Comparison of ENCODE assay signal across 17 mouse cellular contexts in genomic region chr9:22047329-22047728, GRCm38 (mm10). TPM values are rescaled to one million over a fixed set of nuclear protein-coding genes. Genes with fewer than 3 reads are reported as not detected.
A peak's percentile ranks its signal among the peaks of the same experiment; 100 is the strongest.
DNase-seq lines count a peak whose midpoint lies in the region; ATAC-seq and TF ChIP-seq lines count a peak whose summit lies in the region.
"Had no signal": no experiment of that assay in that cellular context is flagged by ENCODE, and none has a peak within 500 bp of the region (broad histone marks: within the 10 kb centered on the region; RNA-seq: fewer than 3 reads in every experiment).

No protein-coding gene starts in this region.

- no peak overlapping the region for H3K4me3 ChIP-seq in forebrain, embryonic 12.5 days (replicated peaks)
- H3K4me3 ChIP-seq in forebrain, embryonic 10.5 days: no peak overlapping the region
- no peak overlapping the region for H3K4me3 ChIP-seq in hindbrain, embryonic 14.5 days (replicated peaks; ENCODE audit: low read length)
- no peak overlapping the region for H3K4me3 ChIP-seq in myocyte
- H3K4me3 ChIP-seq: heart, embryonic 15.5 days; intestine, embryonic 15.5 days had no signal

- H3K27me3 ChIP-seq in forebrain, embryonic 12.5 days: peaks cover 6% of the 10 kb centered on the region
- H3K27me3 ChIP-seq in forebrain, embryonic 10.5 days (ENCODE audit: poor library complexity, severe bottlenecking): peaks cover 38% of the 10 kb centered on the region
- H3K27me3 ChIP-seq in hindbrain, embryonic 14.5 days (ENCODE audit: control insufficient read depth, insufficient read depth, low read length): no peaks in the 10 kb centered on the region
- H3K27me3 ChIP-seq in myocyte (ENCODE audit: control insufficient read depth, insufficient read depth, insufficient read length): peaks cover 49% of the 10 kb centered on the region

- H3K27ac ChIP-seq in forebrain, embryonic 12.5 days: no peak overlapping the region
- no peak overlapping the region for H3K27ac ChIP-seq in forebrain, embryonic 10.5 days
- no peak overlapping the region for H3K27ac ChIP-seq in hindbrain, embryonic 14.5 days
- H3K27ac ChIP-seq: heart, embryonic 15.5 days; intestine, embryonic 15.5 days; kidney, postnatal 0 days; liver, embryonic 14.5 days had no signal

- no peak for TF ChIP-seq POLR2A in myocyte (IDR thresholded peaks at IDR 0.05; ENCODE audit: insufficient read length, low read depth)

- no peak overlapping the region for H3ac ChIP-seq in myocyte (ENCODE audit: control insufficient read depth, insufficient read length)

- 0 out of 2 replicates have a peak overlapping the region, but pooled peaks have one; percentile 1 for H3K4me2 ChIP-seq in forebrain, embryonic 12.5 days
- H3K4me2 ChIP-seq in hindbrain, embryonic 14.5 days (replicated peaks): peak overlapping the region; percentile 87
- H3K4me2 ChIP-seq in myocyte (ENCODE audit: low read depth): peak overlapping the region; percentile 27
- H3K4me2 ChIP-seq: heart, embryonic 15.5 days; intestine, embryonic 15.5 days had no signal

- no peak for ATAC-seq in forebrain, embryonic 12.5 days (ENCODE audit: low FRiP score)
- ATAC-seq in hindbrain, embryonic 14.5 days (ENCODE audit: low FRiP score): no peak
- no peak for ATAC-seq in granulocyte monocyte progenitor cell, adult 5-6 weeks (replicated peaks; ENCODE audit: poor library complexity, severe bottlenecking)
- ATAC-seq: intestine, embryonic 15.5 days had no signal

- peaks cover 50% of the 10 kb centered on the region for H3K4me1 ChIP-seq in forebrain, embryonic 12.5 days
- peaks cover 50% of the 10 kb centered on the region for H3K4me1 ChIP-seq in forebrain, embryonic 10.5 days
- peaks cover 38% of the 10 kb centered on the region for H3K4me1 ChIP-seq in hindbrain, embryonic 14.5 days (replicated peaks; ENCODE audit: control insufficient read depth, insufficient read depth, low read length)

- 0 out of 2 replicates have a peak, but pooled peaks cover 5% of the 10 kb centered on the region for H3K36me3 ChIP-seq in forebrain, embryonic 12.5 days (replicated peaks)
- no peaks in the 10 kb centered on the region; the same call in 1 of the 2 replicates for H3K36me3 ChIP-seq in forebrain, embryonic 10.5 days (replicated peaks)
- no peaks in the 10 kb centered on the region for H3K36me3 ChIP-seq in hindbrain, embryonic 14.5 days (replicated peaks; ENCODE audit: control insufficient read depth, insufficient read depth)
- H3K36me3 ChIP-seq in myocyte (ENCODE audit: control insufficient read depth, insufficient read depth): no peaks in the 10 kb centered on the region
- H3K36me3 ChIP-seq: G1E; heart, embryonic 15.5 days; intestine, embryonic 15.5 days had no signal

- WGBS in forebrain, embryonic 12.5 days: 63% methylated on average over 9 of the region's 9 CpGs
- WGBS in forebrain, embryonic 10.5 days: 71% methylated on average over 9 of the region's 9 CpGs
- 54% methylated on average over 9 of the region's 9 CpGs for WGBS in hindbrain, embryonic 14.5 days

- no peaks in the 10 kb centered on the region for H3K9me3 ChIP-seq in forebrain, embryonic 12.5 days
- H3K9me3 ChIP-seq in forebrain, embryonic 10.5 days: no peaks in the 10 kb centered on the region
- no peaks in the 10 kb centered on the region for H3K9me3 ChIP-seq in hindbrain, embryonic 14.5 days (ENCODE audit: control insufficient read depth, low read length)
- H3K9me3 ChIP-seq: heart, embryonic 15.5 days; intestine, embryonic 15.5 days had no signal

- H3K79me2 ChIP-seq in myocyte (ENCODE audit: control insufficient read depth, insufficient read depth): no peaks in the 10 kb centered on the region

- DNase-seq in forebrain, embryonic 10.5 days (ENCODE audit: extremely low spot score, low spot score): no peak
- peak; percentile 56 to 57 for DNase-seq in cerebellum, postnatal 14 days
- DNase-seq in hindbrain, embryonic 14.5 days (ENCODE audit: low spot score): no peak
- no peak for DNase-seq in right cerebral cortex, postnatal 10 days (ENCODE audit: low spot score in 2 of 2)
- no peak for DNase-seq in adrenal gland, adult 18-20 months (ENCODE audit: low spot score in 2 of 2)
- DNase-seq: lung, postnatal 14 days had no signal

- H3K9ac ChIP-seq in forebrain, embryonic 12.5 days: no peak overlapping the region
- H3K9ac ChIP-seq in hindbrain, embryonic 14.5 days: 0 out of 2 replicates have a peak overlapping the region, but pooled peaks have one; percentile 40
- H3K9ac ChIP-seq: heart, embryonic 15.5 days; intestine, embryonic 15.5 days; liver, embryonic 14.5 days had no signal

TF ChIP-seq in myocyte, 11 proteins besides CTCF, POLR2A, EP300 and RAD21:
- TF ChIP-seq TCF12 (IDR thresholded peaks at IDR 0.05; ENCODE audit: insufficient read depth, poor library complexity, severe bottlenecking) (no peak), REST (IDR thresholded peaks at IDR 0.05; ENCODE audit: insufficient read depth, insufficient read length) (no peak), MYOG (IDR thresholded peaks at IDR 0.05; ENCODE audit: control insufficient read depth in 1 of 3, insufficient read depth in 1 of 3, insufficient read length in 2 of 3, low read depth in 2 of 3) (no peak), MYOD1 (IDR thresholded peaks at IDR 0.05; ENCODE audit: control insufficient read depth in 1 of 3, insufficient read length in 2 of 3, low read depth in 2 of 3) (no peak), TCF3 (IDR thresholded peaks at IDR 0.05; ENCODE audit: insufficient read length, low read depth) (no peak), E2F4 (IDR thresholded peaks at IDR 0.05; ENCODE audit: insufficient read depth) (no peak), USF1 (IDR thresholded peaks at IDR 0.05; ENCODE audit: low read depth) (no peak), POLR2AphosphoS2 (IDR thresholded peaks at IDR 0.05; ENCODE audit: insufficient read length, low read depth) (no peak), MAX (IDR thresholded peaks at IDR 0.05; ENCODE audit: low read depth) (no peak), SRF (IDR thresholded peaks at IDR 0.05; ENCODE audit: control insufficient read depth, insufficient read length, low read depth) (no peak), CEBPB (IDR thresholded peaks at IDR 0.05; ENCODE audit: insufficient read depth, poor library complexity, severe bottlenecking) (no peak)
TF ChIP-seq in myocyte: peak in this region for 0.

RNA-seq across cellular contexts. Expression of gene Elavl3, which starts 4.5 kb away (rescaled TPM):
- 57.2 and 73.7 TPM in 2 replicates for polyA plus RNA-seq in forebrain, embryonic 12.5 days (2016; fragmentation: Nextera tagmentation; extraction: Ambion mirVana)
- 11.2 and 14.8 TPM in 2 replicates for polyA plus RNA-seq in forebrain, embryonic 10.5 days (2016; fragmentation: Nextera tagmentation; extraction: Ambion mirVana)
- polyA plus RNA-seq in hindbrain, embryonic 14.5 days (2014; fragmentation: Nextera tagmentation; extraction: Ambion mirVana): 129 and 130 TPM in 2 replicates
- polyA plus RNA-seq in myocyte (2012; fragmentation: generic; extraction: Trizol): 0.06 TPM
- not detected in 2 replicates for total RNA-seq in granulocyte monocyte progenitor cell, adult 5-6 weeks (2014; fragmentation: Nextera tagmentation)
- 0.31 TPM in 1 of 2 replicates, not detected in the other for total RNA-seq in granulocyte monocyte progenitor cell, adult 5-6 weeks (2017)
- total RNA-seq in adrenal gland, adult 18-20 months (2021): 1 to 10 TPM; 2.7 to 2.8 TPM

RNA-seq across cellular contexts. Expression of gene Gm49318, which starts 23.7 kb away (rescaled TPM):
- not detected in 2 replicates for polyA plus RNA-seq in forebrain, embryonic 12.5 days (2016; fragmentation: Nextera tagmentation; extraction: Ambion mirVana)
- not detected in 2 replicates for polyA plus RNA-seq in forebrain, embryonic 10.5 days (2016; fragmentation: Nextera tagmentation; extraction: Ambion mirVana)
- not detected in 2 replicates for polyA plus RNA-seq in hindbrain, embryonic 14.5 days (2014; fragmentation: Nextera tagmentation; extraction: Ambion mirVana)
- polyA plus RNA-seq in myocyte (2012; fragmentation: generic; extraction: Trizol): not detected
- total RNA-seq in granulocyte monocyte progenitor cell, adult 5-6 weeks (2014; fragmentation: Nextera tagmentation): not detected in 2 replicates
- not detected in 2 replicates for total RNA-seq in granulocyte monocyte progenitor cell, adult 5-6 weeks (2017)
- total RNA-seq in adrenal gland, adult 18-20 months (2021): under 1 TPM in 1 of 2 experiments, not detected in 1; 0.61 TPM
- total RNA-seq: G1E had no signal
- polyA plus RNA-seq: G1E; gonadal fat pad, adult 2 months; heart, embryonic 15.5 days; intestine, embryonic 15.5 days; kidney, postnatal 0 days; limb, embryonic 11.5 days; liver, embryonic 14.5 days; thymus, postnatal 0 days had no signal

RNA-seq across cellular contexts. Expression of gene Zfp653, which starts 23.8 kb away (rescaled TPM):
- polyA plus RNA-seq in forebrain, embryonic 12.5 days (2016; fragmentation: Nextera tagmentation; extraction: Ambion mirVana): 15.8 and 16.4 TPM in 2 replicates
- 10.0 and 11.3 TPM in 2 replicates for polyA plus RNA-seq in forebrain, embryonic 10.5 days (2016; fragmentation: Nextera tagmentation; extraction: Ambion mirVana)
- 12.4 and 13.3 TPM in 2 replicates for polyA plus RNA-seq in hindbrain, embryonic 14.5 days (2014; fragmentation: Nextera tagmentation; extraction: Ambion mirVana)
- polyA plus RNA-seq in myocyte (2012; fragmentation: generic; extraction: Trizol): 8.3 TPM
- total RNA-seq in granulocyte monocyte progenitor cell, adult 5-6 weeks (2014; fragmentation: Nextera tagmentation): 6.2 and 8.7 TPM in 2 replicates
- total RNA-seq in granulocyte monocyte progenitor cell, adult 5-6 weeks (2017): 5.8 and 9.3 TPM in 2 replicates
- total RNA-seq in adrenal gland, adult 18-20 months (2021): 1 to 10 TPM; 8.4 to 8.7 TPM

RNA-seq across cellular contexts. Expression of gene Ecsit, which starts 37.9 kb away (rescaled TPM):
- polyA plus RNA-seq in forebrain, embryonic 12.5 days (2016; fragmentation: Nextera tagmentation; extraction: Ambion mirVana): 35.0 and 39.0 TPM in 2 replicates
- polyA plus RNA-seq in forebrain, embryonic 10.5 days (2016; fragmentation: Nextera tagmentation; extraction: Ambion mirVana): 42.0 and 43.2 TPM in 2 replicates
- polyA plus RNA-seq in hindbrain, embryonic 14.5 days (2014; fragmentation: Nextera tagmentation; extraction: Ambion mirVana): 49.3 and 54.4 TPM in 2 replicates
- 37.0 TPM for polyA plus RNA-seq in myocyte (2012; fragmentation: generic; extraction: Trizol)
- total RNA-seq in granulocyte monocyte progenitor cell, adult 5-6 weeks (2014; fragmentation: Nextera tagmentation): 21.1 and 29.5 TPM in 2 replicates
- total RNA-seq in granulocyte monocyte progenitor cell, adult 5-6 weeks (2017): 28.2 and 30.3 TPM in 2 replicates
- 10 to 100 TPM; 49.0 to 64.4 TPM for total RNA-seq in adrenal gland, adult 18-20 months (2021)

RNA-seq across cellular contexts. Expression of gene Prkcsh, which starts 44.7 kb away (rescaled TPM):
- 88.5 and 95.0 TPM in 2 replicates for polyA plus RNA-seq in forebrain, embryonic 12.5 days (2016; fragmentation: Nextera tagmentation; extraction: Ambion mirVana)
- 109 and 110 TPM in 2 replicates for polyA plus RNA-seq in forebrain, embryonic 10.5 days (2016; fragmentation: Nextera tagmentation; extraction: Ambion mirVana)
- polyA plus RNA-seq in hindbrain, embryonic 14.5 days (2014; fragmentation: Nextera tagmentation; extraction: Ambion mirVana): 70.1 and 73.6 TPM in 2 replicates
- polyA plus RNA-seq in myocyte (2012; fragmentation: generic; extraction: Trizol): 127 TPM
- 61.4 and 68.4 TPM in 2 replicates for total RNA-seq in granulocyte monocyte progenitor cell, adult 5-6 weeks (2014; fragmentation: Nextera tagmentation)
- 127 and 144 TPM in 2 replicates for total RNA-seq in granulocyte monocyte progenitor cell, adult 5-6 weeks (2017)
- total RNA-seq in adrenal gland, adult 18-20 months (2021): 100 to 1,000 TPM; 132 to 173 TPM

Comparison
In these comparisons a context has a peak if more than half of its experiments do, and no peak if none do; other contexts are left out.
1. H3K4me2 ChIP-seq: peak in every context shown above with its lines; median percentile 87 in hindbrain, embryonic 14.5 days; 27 in myocyte; 1 in forebrain, embryonic 12.5 days.
2. DNase-seq: peak in cerebellum, postnatal 14 days (2 of 2); none in forebrain, embryonic 10.5 days (single experiment), hindbrain, embryonic 14.5 days (single experiment), right cerebral cortex, postnatal 10 days (0 of 2) and adrenal gland, adult 18-20 months (0 of 2).
3. RNA of gene Elavl3, which starts 4.5 kb away (polyA plus RNA-seq): 129 to 130 TPM in hindbrain, embryonic 14.5 days, 57.2 to 73.7 TPM in forebrain, embryonic 12.5 days and 11.2 to 14.8 TPM in forebrain, embryonic 10.5 days; 0.06 TPM in myocyte (single experiment); every median in the first group is over 10 times any median in the second.